Mouse (Mus musculus): ENCODE data around the gene Lsp1.

Lsp1 gene

DNA sequence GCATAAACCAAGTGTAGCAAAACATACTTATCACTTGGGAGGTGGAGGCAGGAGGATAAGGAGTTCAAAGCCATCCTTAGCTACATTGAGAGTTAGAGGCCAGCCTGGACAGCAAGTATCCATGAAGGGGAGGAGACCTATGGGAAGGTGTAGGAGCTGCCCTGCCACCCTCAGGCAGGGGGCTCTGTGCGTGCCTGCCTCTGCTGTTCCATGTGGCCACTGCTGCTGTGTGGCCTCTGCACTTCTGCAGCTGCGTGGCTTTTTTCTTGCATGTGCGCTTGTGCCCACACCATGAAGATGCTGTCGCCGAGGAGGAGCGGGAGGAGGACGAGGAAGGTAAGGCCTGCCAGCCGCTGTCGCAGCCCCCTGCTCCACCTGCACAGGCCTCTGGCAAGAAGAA, 46.8 kb downstream of the Lsp1 start:
- no peak for DNase-seq

DNA sequence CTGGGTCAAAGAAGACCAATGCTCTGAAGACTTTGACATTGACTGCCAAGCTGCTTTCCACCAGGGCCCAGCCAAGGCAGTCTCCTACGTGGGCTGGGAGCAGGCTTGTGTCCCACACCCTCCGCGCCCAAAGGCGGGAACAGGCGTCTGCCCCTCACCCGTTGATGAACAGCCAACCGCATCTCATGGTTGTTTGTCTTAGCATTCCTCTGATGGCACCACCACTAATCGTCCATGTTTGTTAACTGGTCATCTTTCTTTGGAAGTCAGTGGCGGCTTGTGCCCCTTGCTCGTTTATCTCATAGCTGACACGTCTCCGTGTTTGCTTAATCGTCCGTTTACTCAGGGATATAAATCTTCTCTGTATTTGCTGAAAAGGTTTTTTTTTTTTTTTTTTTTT, 48.9 kb downstream of the Lsp1 start:
- peak in 1 of 2 experiments; percentile 44 for DNase-seq

DNA sequence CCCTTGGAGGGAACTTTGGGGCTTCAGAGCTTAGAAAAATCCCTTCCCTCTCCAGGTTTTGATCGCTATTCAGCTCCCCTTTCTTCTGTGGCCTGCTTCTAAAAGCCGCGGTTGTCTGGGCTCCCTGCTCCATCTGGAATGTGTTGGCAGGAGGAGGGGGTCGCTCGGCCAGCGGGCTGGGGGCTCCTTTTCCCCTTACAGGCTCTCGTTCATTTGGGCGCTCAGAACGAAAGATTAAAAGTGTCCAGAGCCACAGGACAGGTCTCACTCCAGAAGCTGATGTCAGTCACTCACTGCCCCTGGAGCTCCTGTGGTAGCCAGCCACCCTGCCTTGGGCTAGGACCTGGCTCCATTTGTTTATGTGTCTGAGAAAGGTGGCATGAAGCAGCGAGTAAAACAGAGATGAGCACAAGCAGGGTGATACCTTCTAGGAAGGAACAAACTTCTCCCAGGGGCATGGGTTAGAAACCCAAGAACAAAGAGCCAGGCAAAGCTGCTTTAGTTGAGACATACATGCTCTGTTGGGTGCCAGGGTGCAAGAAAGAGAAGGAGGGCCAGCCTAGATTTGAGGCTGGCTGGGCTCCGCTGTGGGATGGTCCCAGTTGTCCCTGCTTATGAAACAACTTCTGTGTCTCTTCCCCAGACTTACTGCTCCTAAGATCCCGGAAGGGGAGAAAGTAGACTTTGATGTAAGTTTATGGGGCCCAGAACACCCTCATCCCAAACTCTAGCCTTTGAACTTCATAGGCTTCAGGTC, 49.6 kb downstream of the Lsp1 start:
- DNase-seq = peak; percentile 43 to 70

DNA sequence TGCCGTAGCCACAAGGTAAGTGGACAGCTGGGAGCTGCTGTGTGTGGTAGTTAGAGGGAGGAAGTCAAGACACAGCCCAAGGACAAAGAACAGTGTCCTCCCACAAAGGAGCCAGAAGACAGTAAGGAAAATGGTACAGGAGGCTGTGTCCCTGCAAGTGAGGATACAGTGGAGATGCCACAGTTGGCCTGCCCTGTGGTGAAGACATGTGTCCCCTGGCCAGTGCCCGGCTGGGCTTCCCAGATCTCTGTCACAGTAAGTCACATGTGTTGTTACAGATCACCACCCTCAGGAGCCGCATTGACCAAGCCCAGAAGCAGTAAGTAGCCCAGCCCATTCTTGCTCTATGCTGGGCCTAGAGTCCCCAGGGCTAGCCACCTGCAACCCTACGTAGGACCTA, 53.4 kb downstream of the Lsp1 start:
- no peak for DNase-seq

DNA sequence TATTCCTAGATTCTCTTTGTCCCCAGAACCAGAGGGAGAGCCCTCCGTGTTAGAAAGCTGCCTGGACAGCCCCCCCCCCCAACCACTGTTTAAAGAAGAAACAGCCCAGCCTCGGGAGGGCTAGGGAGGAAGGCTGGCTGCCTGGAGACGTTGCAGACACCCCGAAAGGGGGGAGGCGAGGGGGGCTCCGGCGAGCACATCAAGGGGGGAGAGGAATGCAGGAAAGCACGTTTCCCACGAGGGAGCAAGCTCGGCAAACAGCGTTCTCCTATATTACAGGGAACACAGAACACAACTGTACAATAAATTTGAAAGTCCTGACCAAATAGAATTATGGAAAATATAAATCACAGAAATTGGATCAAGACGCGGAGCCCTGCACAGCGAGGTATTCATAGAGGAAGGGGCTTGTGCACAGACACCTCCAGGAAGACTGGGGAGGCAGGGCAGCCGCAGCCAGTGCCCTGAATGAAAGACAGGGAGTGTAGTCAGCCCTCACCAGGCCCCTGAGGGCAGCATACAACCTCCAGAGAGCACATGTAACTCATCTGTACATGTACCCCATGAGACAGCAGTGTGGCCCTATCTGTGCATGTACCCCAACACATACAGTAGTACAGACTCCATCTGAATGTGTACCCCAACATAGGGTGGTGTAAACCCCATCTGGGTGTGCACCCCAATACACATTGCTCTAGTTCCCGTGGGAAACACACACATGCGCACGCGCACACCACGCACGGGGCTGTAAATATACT, 55.8 kb downstream of the Lsp1 start:
- peak in 1 of 2 experiments; percentile 56 for DNase-seq

DNA sequence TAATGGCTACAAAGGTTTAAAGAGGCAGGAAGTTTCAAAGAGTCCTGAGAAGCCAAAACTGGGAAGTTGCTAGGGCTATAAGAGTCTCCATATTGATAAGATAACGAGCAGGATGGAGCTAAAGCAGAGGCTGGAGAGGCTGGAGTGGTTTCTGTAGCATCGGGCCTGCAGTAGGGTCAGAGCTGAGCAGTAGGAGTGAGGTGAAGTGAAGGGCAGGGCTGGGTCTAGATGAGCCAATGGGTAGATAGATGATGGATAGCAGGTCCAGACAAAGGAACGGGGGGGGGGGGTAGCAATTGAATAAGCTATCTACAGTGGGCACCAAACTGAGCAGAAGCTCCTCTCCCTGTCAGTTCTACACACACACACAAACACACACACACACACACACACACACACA, 56.9 kb downstream of the Lsp1 start:
- DNase-seq = no peak

DNA sequence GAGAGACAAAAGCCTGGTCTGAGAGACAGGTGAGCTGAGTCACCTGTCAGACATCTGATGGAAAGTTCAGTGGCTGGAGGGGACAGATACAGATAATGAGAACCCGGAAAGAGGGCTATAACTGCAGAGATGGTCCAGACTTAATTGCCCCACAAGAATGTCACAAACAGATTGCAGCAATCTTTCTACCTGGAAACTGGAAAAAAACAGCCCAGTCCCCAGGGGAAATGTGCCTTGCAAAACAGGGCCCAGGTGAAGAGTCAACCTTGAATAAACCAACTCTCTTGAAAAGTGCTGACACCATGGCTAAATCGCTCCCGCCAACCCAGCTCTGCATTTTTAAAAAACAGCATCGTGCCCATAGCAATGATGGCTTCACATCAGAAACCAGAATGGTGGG, 59.7 kb downstream of the Lsp1 start:
- no peak for DNase-seq

DNA sequence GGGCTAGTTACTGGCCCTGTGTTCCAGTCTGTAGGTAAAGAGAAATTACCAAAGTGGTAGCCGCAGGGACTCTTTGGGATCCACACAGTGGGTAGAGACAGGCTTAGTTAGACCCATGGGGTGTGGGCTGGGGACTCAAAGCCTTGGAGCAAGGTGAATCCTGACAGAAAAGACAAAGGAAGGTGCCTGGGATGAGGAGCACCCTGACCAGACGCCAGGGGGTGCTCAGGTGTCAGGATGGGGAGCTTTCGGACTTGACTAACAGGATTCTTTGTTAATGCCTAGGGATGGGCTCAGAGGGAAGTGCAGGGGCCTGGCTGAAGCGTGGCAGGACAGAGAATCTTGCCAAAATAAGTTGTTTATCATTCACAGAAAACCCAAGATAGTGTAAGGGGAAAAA, 61.7 kb downstream of the Lsp1 start:
- peak; percentile 45 to 52 for DNase-seq

DNA sequence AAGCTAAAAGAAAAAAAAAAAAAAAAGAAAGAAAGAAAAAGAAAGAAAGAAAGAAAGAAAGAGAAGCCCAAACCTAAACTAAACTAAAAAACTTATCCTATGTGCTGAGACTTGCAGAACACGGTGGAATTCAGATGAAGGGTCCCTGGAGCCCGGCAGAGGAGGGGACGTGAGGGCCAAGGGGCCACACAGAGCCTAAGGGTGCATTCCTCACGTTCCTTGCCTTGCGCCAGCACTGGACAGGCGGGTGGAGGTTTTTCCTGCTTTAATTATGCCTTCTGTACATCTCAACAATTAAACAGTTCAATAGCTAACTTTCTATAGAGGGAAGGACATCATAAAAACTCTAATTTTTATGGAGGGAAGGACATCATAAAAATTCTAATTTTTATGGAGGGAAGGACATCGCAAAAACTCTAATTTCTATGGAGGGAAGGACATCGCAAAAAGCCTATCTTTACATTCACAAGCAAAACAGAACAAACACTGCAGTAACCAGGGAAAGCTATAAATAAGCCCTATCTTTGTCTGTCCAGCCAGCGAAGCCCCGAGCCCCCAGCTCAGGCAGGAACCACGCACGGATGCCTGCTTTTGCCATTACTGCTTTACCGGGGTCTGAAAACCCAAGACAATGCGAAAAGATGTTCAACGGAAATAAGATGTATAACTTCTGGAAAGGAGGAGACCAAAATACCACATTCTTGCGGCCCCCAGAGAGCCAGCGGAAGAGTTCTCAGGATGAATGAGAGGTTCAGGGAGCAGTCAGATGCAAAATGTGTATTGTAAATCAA, 62.8 kb downstream of the Lsp1 start:
- no peak for DNase-seq

DNA sequence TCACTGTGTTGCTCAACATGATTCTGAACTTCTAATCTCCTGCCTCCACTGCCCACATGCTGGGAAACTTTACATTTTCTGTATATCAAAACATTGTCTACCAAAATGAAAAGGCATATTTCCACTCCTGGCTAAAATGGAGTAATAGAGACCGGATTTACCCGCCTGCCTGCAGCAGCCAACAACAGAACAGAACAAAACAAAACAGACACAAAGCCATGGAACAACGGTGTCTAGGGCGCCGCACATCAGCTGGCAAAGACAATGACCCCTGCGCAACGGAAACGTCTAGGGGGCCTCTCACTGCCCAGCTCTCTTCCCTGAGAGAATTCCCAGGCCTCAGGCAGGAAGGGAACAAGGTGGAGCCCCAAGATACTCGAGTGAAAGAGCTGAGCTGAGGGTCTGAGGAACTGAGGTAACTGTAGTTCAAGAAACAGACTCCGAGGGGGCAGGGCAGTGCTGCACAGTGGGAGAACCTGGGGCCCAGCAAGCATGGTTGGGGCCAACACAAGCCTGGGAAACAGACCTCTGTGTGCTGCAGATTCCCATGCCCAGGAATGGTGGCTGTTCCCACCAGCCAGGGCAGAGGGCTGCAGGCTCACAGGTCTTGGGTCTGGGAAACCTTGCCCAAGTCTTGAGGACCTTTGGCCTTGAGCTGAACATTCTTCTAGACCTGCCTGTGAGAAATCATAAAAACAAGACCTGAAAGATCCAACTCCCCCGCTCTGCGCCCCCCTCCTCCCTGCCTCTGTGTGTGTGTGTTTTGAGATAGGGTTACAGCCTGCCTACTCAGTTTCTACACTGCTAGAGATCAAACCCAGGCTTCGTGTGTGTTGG, 65.0 kb downstream of the Lsp1 start:
- DNase-seq = peak; percentile 38 to 63

DNA sequence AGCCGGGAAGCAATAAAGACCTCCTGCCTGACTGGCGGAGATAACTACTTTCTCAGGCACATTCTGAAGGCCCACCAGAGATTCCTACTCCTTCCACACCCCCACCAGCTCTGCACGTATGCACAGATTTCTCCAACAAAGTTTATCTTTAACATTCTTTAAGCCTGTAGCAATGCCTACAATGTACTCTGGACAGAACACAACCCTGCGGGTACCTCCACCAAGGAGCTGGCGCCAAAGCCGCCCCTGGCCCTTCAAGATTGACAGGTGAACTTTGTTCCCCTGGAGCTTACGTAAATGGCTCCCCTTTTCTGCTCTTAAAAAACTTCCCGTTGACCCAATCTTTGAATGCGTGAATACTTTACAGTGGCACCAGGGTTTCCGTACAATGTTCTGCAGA, 68.7 kb downstream of the Lsp1 start:
- no peak for DNase-seq

DNA sequence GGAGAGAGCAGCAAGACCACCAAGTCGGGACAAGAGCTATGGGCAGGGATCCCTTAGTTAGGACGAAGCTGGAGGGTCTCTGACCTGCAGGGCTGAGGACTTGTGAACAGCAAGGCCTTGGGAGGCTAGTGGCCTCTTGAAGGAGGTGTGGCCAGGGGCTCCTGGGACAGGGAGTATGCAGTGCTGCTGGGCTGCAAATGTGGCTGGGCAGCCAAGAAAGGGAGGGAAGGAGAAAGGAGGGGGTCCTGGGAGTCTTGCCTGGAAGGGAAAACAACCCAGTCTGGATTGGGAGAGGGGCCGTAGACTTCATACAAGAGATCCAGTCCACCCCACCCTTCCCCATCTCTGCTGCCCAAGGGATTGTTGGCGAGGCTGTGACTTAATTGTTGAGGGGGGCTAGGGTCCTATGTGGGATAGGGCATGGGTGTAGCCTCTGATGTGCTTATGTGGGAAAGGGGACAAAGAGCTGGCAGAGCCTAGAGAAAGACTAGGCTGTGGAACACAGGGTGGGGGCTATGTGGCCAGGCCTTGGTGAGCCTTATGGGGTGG, 71.4 kb downstream of the Lsp1 start:
- DNase-seq = no peak

DNA sequence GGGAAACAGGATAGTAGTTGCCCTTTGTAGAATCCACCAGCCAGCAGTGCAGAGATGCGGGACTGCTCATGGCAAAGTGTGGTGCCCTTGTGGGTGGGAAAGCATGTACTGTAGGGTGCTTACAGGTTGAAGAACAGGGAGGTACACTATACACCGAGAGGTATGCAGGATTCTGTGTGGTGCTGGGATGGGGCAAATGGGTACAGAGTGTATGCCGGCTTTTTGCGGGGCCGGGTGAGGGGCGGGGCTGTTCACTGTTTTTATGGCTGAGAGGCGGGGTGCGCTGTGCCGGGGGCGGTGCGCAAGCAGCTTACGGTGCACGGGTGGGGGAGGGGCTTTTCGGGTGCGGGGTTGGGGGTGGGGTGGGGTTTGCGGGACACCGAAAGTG, 72.1 kb downstream of the Lsp1 start, which contains the start of gene Mrpl23:
TSS of gene Mrpl23 (plus strand) at position 16 of the 388 bp plus-strand sequence.
- no peak for DNase-seq

DNA sequence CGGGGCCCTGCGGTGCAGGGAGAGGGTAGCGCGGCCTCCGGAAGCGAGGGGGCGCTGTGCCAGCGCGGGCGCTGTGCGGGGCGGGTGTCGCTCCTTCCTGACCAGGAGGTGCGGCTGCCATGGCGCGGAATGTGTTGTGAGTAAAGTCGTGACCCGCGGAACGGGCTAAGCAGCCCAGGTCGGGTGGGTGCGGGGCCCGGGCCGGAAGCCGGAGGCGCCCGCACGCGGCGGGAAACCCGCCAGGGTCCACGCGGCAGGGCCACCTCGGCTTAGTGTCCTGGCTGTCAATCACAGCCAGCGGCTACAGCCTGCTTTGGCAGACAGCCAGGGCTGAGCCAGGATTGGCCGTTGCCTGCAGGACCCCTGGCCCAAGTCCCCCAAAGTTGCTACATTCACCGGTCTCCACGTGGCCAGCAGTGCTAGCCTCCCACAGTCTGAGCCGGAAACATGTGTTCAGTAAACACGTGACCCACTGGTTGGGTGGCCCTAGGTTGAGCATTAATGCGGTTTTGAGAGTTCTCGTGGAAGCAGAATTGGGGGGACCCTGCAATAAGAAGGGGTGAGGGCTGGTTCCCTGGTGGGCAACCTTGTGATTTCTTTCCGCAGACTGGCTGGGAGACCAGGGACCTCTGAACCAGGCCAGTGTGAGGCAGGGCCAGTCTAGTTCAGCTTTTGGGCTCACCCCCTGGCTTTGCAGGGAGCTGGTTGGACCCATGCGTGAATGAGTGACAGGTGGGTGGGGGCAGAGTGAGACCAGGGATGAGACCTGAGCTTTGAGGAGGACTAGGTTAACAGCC, 72.6 kb downstream of the Lsp1 start:
- peak; percentile 92 for DNase-seq

DNA sequence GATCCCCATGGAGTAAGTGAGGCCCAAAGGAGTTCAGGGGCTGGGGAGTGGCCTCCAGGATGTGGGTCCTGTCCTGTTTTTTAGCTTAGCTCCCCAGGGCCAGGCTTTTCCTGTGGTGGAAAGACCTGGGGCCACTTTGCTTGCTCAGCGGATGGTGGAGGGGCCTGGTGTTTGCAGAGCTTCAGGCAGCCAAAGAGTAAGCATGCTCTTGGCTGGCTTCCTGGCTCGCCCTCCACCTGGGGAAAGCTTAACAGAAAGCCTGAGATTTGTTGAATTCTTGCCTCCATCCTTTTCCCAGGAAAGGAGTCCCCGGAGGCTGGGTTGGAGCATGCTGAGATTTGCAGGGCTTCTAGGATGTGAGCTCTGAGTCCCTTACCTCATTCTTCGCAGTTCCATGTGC, 74.5 kb downstream of the Lsp1 start:
- DNase-seq = no peak

DNA sequence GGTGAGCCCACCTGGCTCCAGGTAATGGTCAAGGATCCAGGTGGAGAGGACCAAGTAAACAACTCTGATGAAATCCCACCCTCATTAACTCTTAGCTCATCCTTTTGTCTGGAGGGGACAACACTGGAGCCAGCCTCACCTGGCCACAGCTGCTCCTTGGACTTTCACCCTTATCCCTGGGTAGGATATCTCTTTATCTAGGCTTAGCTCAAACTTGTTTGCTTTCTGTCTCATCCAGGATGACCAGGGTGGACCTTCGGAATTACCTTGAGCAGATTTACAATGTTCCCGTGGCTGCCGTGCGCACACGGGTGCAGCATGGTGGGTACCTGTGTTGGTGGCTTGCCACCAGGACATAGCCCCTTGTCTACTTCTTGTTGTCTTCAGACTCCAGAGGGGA, 75.2 kb downstream of the Lsp1 start:
- DNase-seq = no peak

DNA sequence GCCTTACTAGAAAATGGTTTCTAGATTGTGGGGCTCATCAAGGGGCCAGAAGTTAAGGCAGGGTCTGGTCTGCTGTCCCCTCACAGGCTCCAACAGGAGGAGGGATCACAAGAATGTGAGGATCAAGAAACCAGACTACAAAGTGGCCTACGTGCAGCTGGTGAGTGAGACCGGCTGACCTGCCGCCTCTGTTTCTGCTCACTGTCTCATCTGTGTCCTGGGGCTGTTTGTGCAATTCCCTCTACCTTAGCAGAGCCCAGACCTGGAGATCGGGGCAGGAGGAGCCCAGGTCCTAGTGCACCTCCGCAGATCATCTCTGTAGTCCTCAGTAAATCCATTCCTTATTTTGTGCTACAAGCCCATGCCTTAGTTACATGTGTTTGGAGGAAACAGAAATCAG, 76.6 kb downstream of the Lsp1 start:
- no peak for DNase-seq

DNA sequence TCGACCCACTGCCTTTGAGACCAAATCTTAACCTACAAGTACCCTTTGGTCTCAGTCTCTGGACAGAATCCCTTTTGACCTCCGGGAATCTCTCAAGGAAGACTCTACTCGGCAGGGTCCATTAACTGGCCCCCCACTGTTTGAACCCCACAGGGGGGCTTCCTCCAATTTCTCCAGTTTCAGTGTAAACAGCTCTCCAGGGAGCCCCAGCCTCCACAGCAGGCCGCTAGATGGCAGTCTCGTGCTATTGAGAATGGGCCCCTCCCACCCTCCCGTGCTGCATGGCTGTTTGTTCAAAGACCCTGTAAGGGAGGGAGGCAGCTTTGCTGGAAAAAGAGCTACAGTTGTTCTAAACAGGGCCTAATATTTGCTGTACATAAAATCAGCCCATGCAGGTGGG, 77.3 kb downstream of the Lsp1 start:
- peak; percentile 57 to 70 for DNase-seq

DNA sequence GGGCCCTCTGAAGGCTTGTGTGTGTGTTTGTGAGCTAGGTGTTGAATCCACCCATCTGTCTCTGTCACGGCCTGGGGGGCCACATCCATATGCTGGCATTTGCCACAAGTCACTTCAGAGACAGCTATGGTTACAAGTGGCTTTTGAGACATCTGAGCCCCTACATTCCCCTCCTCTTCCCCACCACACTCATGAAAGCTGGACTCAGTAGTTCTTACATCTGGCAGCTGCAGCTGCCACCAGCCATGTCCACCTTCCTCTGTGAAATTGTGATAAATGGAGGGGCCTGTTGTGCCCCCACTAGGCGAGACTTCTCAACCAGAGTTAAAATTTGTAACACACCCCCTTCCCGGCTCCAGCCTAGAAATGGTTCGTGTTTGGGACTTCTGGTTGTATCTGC, 77.7 kb downstream of the Lsp1 start:
- DNase-seq = no peak

DNA sequence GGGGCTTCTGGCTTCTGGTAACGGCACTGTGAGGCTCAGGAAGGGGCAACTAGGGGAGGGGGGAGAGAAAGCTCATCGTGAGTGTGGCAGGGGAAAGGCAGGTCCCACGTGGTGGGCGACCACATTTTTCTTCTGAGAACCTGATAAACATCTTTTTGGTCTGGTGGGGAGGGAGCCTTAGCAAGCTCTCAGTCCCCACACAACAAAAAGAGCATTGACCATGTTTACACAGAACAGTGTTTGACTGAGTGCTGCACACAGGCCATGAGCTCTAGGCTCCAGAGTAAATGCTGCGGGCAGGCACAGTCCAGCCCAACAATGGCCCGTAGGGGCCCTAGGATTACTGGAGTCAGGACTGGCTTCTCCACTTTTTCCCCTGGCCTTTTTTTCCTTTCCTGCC, 78.2 kb downstream of the Lsp1 start:
- DNase-seq = no peak

DNA sequence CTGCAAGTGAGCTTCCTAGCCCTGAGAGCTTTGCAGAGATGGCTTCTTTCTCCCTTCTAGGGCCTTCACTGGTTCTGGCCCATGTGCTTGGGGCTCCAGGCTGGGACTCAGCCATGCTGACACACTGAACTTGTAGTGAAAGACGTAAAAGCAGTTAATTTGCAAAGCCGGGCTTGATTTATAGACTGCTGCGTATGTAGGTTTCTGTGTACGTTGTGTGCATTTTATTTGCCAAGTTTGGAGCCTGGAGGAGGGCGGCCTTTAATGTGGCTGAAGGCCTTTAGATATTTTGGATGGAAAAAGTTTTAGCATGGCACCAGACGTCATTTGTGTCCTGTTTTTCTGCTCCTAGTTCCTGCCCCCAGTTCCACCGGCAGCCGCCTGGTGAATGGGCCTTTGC, 79.2 kb downstream of the Lsp1 start:
- DNase-seq = no peak
